Mouse (Mus musculus): ENCODE measurements around the gene Ikzf1. TPM values are rescaled to one million over a fixed set of nuclear protein-coding genes. Genes with fewer than 3 reads are reported as not detected.

The Ikzf1 gene
- polyA plus RNA-seq, 1 experiment from 2014 or later: 2.2 TPM

GRCm38 (mm10) chr11:11692558-11693166, 7.9 kb downstream of the Ikzf1 start:
- 92% methylated on average over 10 of the region's 10 CpGs for WGBS
- no peak overlapping the region for H3K27ac ChIP-seq

GRCm38 (mm10) chr11:11693446-11693845, 8.6 kb downstream of the Ikzf1 start:
- Histone ChIP-seq H3K36me3 (no peaks in the 10 kb centered on the region), H3K4me3 (no peak overlapping the region), H3K9me3 (replicated peaks) (no peaks in the 10 kb centered on the region), H3K27me3 (ENCODE audit: low read depth, poor library complexity, severe bottlenecking) (peaks cover 20% of the 10 kb centered on the region), H3K4me1 (no peaks in the 10 kb centered on the region), H3K27ac (no peak overlapping the region)
- WGBS: 92% methylated on average over 3 of the region's 3 CpGs
- DNase-seq (ENCODE audit: low spot score): no peak

More at GRCm38 (mm10) chr11:11692558-11693166, 7.9 kb downstream of the Ikzf1 start:
- no peak for DNase-seq (ENCODE audit: low spot score)
- Histone ChIP-seq H3K4me3 (no peak overlapping the region), H3K4me1 (no peaks in the 10 kb centered on the region), H3K9me3 (replicated peaks) (no peaks in the 10 kb centered on the region), H3K36me3 (no peaks in the 10 kb centered on the region), H3K27me3 (ENCODE audit: low read depth, poor library complexity, severe bottlenecking) (peaks cover 27% of the 10 kb centered on the region)

- 89% methylated on average over 2 of the region's 2 CpGs for WGBS
- DNase-seq (ENCODE audit: low spot score): no peak
- Histone ChIP-seq H3K27me3 (ENCODE audit: low read depth, poor library complexity, severe bottlenecking) (peaks cover 13% of the 10 kb centered on the region; the same call in 1 of the 2 replicates), H3K27ac (no peak overlapping the region), H3K9me3 (replicated peaks) (no peaks in the 10 kb centered on the region), H3K4me1 (no peaks in the 10 kb centered on the region), H3K4me3 (no peak overlapping the region), H3K36me3 (no peaks in the 10 kb centered on the region)
These were observed 9.3 kb downstream of the Ikzf1 start for GRCm38 (mm10) chr11:11694072-11694471.

- Histone ChIP-seq H3K27me3 (ENCODE audit: low read depth, poor library complexity, severe bottlenecking) (0 out of 2 replicates have a peak, but pooled peaks cover 8% of the 10 kb centered on the region), H3K9me3 (replicated peaks) (no peaks in the 10 kb centered on the region), H3K4me3 (no peak overlapping the region), H3K27ac (no peak overlapping the region), H3K4me1 (no peaks in the 10 kb centered on the region), H3K36me3 (no peaks in the 10 kb centered on the region)
- no peak for DNase-seq (ENCODE audit: low spot score)
- WGBS: 94% methylated on average over 6 of the region's 6 CpGs
These were observed 9.8 kb downstream of the Ikzf1 start for GRCm38 (mm10) chr11:11694472-11695177.

- H3K4me3 ChIP-seq: no peak overlapping the region
- H3K36me3 ChIP-seq: no peaks in the 10 kb centered on the region
- H3K9me3 ChIP-seq (replicated peaks): no peaks in the 10 kb centered on the region
- WGBS: 72% methylated on average over 6 of the region's 6 CpGs
- DNase-seq (ENCODE audit: low spot score): no peak
- 0 out of 2 replicates have a peak, but pooled peaks cover 3% of the 10 kb centered on the region for H3K27me3 ChIP-seq (ENCODE audit: low read depth, poor library complexity, severe bottlenecking)
- H3K4me1 ChIP-seq: no peaks in the 10 kb centered on the region
- H3K27ac ChIP-seq: no peak overlapping the region
These were observed 10.5 kb downstream of the Ikzf1 start for GRCm38 (mm10) chr11:11695211-11695887.

- Histone ChIP-seq H3K36me3 (no peaks in the 10 kb centered on the region), H3K27me3 (ENCODE audit: low read depth, poor library complexity, severe bottlenecking) (no peaks in the 10 kb centered on the region), H3K4me3 (no peak overlapping the region), H3K4me1 (no peaks in the 10 kb centered on the region), H3K9me3 (replicated peaks) (no peaks in the 10 kb centered on the region), H3K27ac (no peak overlapping the region)
- DNase-seq (ENCODE audit: low spot score): no peak
- 90% methylated on average over 4 of the region's 4 CpGs for WGBS
These were observed 11.1 kb downstream of the Ikzf1 start for GRCm38 (mm10) chr11:11695907-11696306.

- 88% methylated on average over 3 of the region's 3 CpGs for WGBS
These were observed 12.0 kb downstream of the Ikzf1 start for GRCm38 (mm10) chr11:11696814-11697213.

GRCm38 (mm10) chr11:11701378-11701777, 16.6 kb downstream of the Ikzf1 start:
- no peaks in the 10 kb centered on the region for H3K9me3 ChIP-seq (replicated peaks)
- 76% methylated on average over 6 of the region's 6 CpGs for WGBS
- H3K27me3 ChIP-seq (ENCODE audit: low read depth, poor library complexity, severe bottlenecking): no peaks in the 10 kb centered on the region
- H3K27ac ChIP-seq: no peak overlapping the region
- H3K4me1 ChIP-seq: no peaks in the 10 kb centered on the region
- no peaks in the 10 kb centered on the region for H3K36me3 ChIP-seq
- H3K4me3 ChIP-seq: no peak overlapping the region
- no peak for DNase-seq (ENCODE audit: low spot score)

More at GRCm38 (mm10) chr11:11696814-11697213, 12.0 kb downstream of the Ikzf1 start:
- Histone ChIP-seq H3K27ac (no peak overlapping the region), H3K4me3 (no peak overlapping the region), H3K9me3 (replicated peaks) (no peaks in the 10 kb centered on the region), H3K36me3 (no peaks in the 10 kb centered on the region), H3K4me1 (no peaks in the 10 kb centered on the region), H3K27me3 (ENCODE audit: low read depth, poor library complexity, severe bottlenecking) (no peaks in the 10 kb centered on the region)
- no peak for DNase-seq (ENCODE audit: low spot score)

GRCm38 (mm10) chr11:11703776-11704175, 19.0 kb downstream of the Ikzf1 start:
- DNase-seq (ENCODE audit: low spot score): no peak
- no peaks in the 10 kb centered on the region for H3K27me3 ChIP-seq (ENCODE audit: low read depth, poor library complexity, severe bottlenecking)
- H3K27ac ChIP-seq: no peak overlapping the region
- no peak overlapping the region for H3K4me3 ChIP-seq
- H3K9me3 ChIP-seq (replicated peaks): no peaks in the 10 kb centered on the region
- no peaks in the 10 kb centered on the region for H3K36me3 ChIP-seq
- H3K4me1 ChIP-seq: no peaks in the 10 kb centered on the region

- no peaks in the 10 kb centered on the region for H3K36me3 ChIP-seq
- no peaks in the 10 kb centered on the region for H3K4me1 ChIP-seq
- H3K27me3 ChIP-seq (ENCODE audit: low read depth, poor library complexity, severe bottlenecking): no peaks in the 10 kb centered on the region
- H3K27ac ChIP-seq: no peak overlapping the region
- no peak overlapping the region for H3K4me3 ChIP-seq
- 92% methylated on average over 9 of the region's 9 CpGs for WGBS
- H3K9me3 ChIP-seq (replicated peaks): no peaks in the 10 kb centered on the region
- no peak for DNase-seq (ENCODE audit: low spot score)
These were observed 23.4 kb downstream of the Ikzf1 start for GRCm38 (mm10) chr11:11708154-11708719.

- Histone ChIP-seq H3K9me3 (replicated peaks) (no peaks in the 10 kb centered on the region), H3K27me3 (ENCODE audit: low read depth, poor library complexity, severe bottlenecking) (no peaks in the 10 kb centered on the region), H3K36me3 (no peaks in the 10 kb centered on the region), H3K4me3 (no peak overlapping the region), H3K27ac (no peak overlapping the region), H3K4me1 (no peaks in the 10 kb centered on the region)
- 90% methylated on average over 6 of the region's 6 CpGs for WGBS
- DNase-seq (ENCODE audit: low spot score): no peak
These were observed 24.5 kb downstream of the Ikzf1 start for GRCm38 (mm10) chr11:11709311-11709710.

- no peak overlapping the region for H3K27ac ChIP-seq
- no peaks in the 10 kb centered on the region for H3K4me1 ChIP-seq
- H3K4me3 ChIP-seq: no peak overlapping the region
- H3K36me3 ChIP-seq: no peaks in the 10 kb centered on the region
- no peak for DNase-seq (ENCODE audit: low spot score)
- H3K9me3 ChIP-seq (replicated peaks): no peaks in the 10 kb centered on the region
- H3K27me3 ChIP-seq (ENCODE audit: low read depth, poor library complexity, severe bottlenecking): no peaks in the 10 kb centered on the region
These were observed 25.9 kb downstream of the Ikzf1 start for GRCm38 (mm10) chr11:11710718-11711117.

- no peak overlapping the region for H3K27ac ChIP-seq
- no peaks in the 10 kb centered on the region for H3K4me1 ChIP-seq
- no peaks in the 10 kb centered on the region for H3K27me3 ChIP-seq (ENCODE audit: low read depth, poor library complexity, severe bottlenecking)
- no peak overlapping the region for H3K4me3 ChIP-seq
- no peaks in the 10 kb centered on the region for H3K36me3 ChIP-seq
- WGBS: 66% methylated on average over 7 of the region's 7 CpGs
- no peak for DNase-seq (ENCODE audit: low spot score)
- no peaks in the 10 kb centered on the region for H3K9me3 ChIP-seq (replicated peaks)
These were observed 26.9 kb downstream of the Ikzf1 start for GRCm38 (mm10) chr11:11711748-11712147.

Data from limb, embryonic 10.5 days (tissue).